Mouse (Mus musculus): ENCODE measurements at regions not wholly inside any gene's neighbourhood (a gene's known extent, or its start where the extent isn't known, plus 50 kb on each side); places are given as distances from the start of the nearest gene placed in this dataset. TPM values are rescaled to one million over a fixed set of nuclear protein-coding genes. Genes with fewer than 3 reads are reported as not detected.

GRCm38 (mm10) chr1:83479111-83479510 lies 71.1 kb upstream of the Sphkap start:
- Histone ChIP-seq H3K27me3 (ENCODE audit: control insufficient read depth, insufficient read depth, low read length) (no peaks in the 10 kb centered on the region), H3K4me2 (replicated peaks; ENCODE audit: low read depth) (no peak overlapping the region), H3K4me1 (replicated peaks; ENCODE audit: control insufficient read depth, insufficient read depth) (no peaks in the 10 kb centered on the region), H3K36me3 (ENCODE audit: control insufficient read depth, insufficient read depth, low read length) (no peaks in the 10 kb centered on the region), H3K9ac (ENCODE audit: low read length) (no peak overlapping the region), H3K4me3 (ENCODE audit: low read depth, low read length) (no peak overlapping the region), H3K27ac (replicated peaks) (no peak overlapping the region), H3K9me3 (ENCODE audit: control insufficient read depth, low read length) (no peaks in the 10 kb centered on the region)
- 62% methylated on average over 2 of the region's 2 CpGs for WGBS
- TF ChIP-seq EP300 (optimal IDR thresholded peaks at IDR 0.05) = no peak
- no peak for TF ChIP-seq CTCF (IDR thresholded peaks at IDR 0.05; ENCODE audit: low read depth)
- ATAC-seq (ENCODE audit: low FRiP score, low TSS enrichment) (no peak), DNase-seq (ENCODE audit: low spot score) (no peak)

Small RNAs in the stretch of these regions (microRNA-seq; reads per million reads assigned to microRNA genes)
- gene Gm25754 = not detected

Data from stomach, postnatal 0 days (tissue).